Mouse (Mus musculus): ENCODE results near the gene Bet1l.
A peak's percentile ranks its signal among the peaks of the same experiment; 100 is the strongest.

Gene Bet1l

DNA sequence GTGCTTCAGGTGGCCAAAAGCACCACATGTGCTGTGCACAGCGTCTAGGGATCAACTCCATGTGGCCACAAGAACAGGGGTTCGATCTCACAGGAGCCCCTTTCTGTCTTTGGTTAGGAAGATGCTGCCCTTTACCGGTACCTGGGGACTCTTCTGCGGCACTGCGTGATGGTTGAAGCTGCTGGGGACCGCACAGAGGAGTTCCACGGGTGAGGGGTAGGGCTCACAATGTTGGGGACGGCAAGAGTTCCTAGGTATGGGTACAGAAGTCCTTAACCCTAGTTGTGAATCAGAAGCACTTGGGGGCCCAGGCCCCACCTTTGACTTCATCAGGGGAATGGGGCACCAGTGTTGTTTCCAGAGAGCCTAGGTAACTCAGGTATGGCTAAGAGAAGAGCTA is 1.4 kb upstream of the Bet1l start:
- DNase-seq (ENCODE audit: low spot score) = no peak

DNA sequence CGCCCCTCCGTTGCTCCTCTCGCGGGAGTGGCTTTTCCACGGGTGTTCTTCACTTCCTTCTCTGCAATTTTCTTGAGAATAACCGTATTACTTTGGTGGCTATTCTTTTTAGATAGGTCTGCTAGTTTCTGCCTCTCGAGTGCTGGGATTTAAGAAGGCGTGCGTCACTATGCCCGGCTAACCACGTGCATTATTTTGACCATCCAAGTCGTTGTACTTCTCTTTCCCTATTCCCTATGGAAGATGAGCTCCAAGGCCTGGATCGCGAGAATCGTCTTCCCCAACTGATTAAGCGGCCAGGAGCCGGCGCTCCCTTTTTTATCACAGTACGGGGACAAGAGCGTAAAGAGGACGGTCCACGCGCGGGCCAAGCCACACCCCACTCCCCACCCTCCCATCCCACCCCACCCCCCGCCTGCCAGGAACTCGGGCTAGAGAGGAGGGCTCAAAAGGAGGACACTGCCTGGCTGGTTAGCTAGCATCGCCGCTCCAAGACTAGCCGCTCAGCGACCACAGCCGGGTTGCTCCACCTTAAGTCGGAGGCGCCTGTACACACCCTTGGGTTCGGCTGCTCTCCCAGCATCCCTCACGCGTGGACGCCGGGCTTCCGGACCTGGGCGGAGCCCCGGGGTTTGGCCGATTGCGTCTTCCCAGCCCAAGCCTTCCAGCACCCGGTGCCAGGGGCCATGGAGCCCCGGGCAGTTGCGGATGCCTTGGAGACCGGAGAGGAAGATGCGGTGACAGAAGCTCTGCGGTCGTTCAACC is 410 bp downstream of the Bet1l start, which contains the start of gene Ric8a:
Gene Ric8a, plus strand, starts transcription at position 173 of the 765 bp plus-strand sequence.
- DNase-seq (ENCODE audit: low spot score) = peak; percentile 81

DNA sequence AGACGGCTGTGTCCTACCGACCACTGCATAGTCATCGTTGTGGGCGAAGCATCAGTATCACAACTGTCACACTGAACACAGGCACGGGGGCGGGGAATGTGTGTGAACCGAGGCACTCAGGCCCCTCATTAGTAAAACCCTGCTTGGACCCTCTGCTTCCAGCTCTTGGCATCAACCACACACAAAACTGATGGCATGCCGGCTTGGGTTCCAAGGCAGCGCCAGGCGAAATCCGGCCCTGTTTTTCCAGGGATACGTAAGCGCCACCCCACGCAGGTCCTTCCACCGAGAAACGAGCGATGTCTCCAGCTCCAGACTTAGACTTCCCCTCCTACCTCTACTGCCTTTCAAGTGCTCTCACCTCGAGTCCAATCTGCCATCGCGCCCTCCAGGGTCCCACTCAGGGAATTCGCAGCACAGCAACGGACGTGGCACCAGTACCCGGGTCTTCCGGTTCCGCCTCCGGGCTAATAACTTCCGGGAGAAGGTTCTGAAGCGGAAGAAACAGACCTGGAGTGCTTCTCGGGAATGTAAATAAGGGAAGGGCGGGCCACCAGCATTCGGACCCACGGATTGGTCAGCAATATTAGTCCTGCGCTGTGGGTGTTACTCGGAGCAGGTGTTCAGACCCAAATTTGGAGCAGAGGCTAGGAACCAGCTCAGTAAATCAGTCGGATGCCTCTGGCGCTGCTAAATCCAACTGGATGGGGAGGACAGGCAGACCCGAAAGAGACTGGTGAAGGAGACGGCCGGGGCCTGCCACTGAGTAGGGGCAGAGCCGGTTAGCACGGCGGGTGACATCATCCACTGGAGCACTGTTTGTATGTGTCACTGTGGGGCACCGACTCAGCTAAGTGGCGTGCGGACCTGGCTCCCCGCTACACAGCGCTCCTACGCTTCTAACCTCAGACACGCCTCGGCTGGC is 1.3 kb downstream of the Bet1l start, which contains the start of gene Gm45785:
Gene Gm45785, minus strand, starts transcription at position 472 of the 925 bp plus-strand sequence.
- peak; percentile 84 for DNase-seq (ENCODE audit: low spot score)

DNA sequence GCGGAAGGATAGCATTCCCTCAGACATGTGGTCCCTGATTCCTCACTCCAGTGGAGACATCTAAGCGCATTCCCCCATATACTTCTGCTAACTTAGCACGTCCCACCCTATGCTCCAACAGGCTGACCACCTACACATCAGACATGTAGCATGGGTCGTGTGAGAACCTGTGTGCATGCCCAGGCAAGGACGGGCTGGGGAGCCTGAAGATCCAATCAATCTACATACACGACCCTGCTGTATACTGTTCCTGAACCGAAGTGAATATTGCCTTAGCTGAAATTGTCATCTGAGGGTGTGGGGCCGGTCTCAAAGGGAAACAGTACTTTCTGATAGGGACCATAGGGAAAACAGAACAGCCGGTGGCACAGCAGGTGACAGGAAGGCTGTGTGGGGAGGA is 2.2 kb downstream of the Bet1l start:
- no peak for DNase-seq (ENCODE audit: low spot score)

DNA sequence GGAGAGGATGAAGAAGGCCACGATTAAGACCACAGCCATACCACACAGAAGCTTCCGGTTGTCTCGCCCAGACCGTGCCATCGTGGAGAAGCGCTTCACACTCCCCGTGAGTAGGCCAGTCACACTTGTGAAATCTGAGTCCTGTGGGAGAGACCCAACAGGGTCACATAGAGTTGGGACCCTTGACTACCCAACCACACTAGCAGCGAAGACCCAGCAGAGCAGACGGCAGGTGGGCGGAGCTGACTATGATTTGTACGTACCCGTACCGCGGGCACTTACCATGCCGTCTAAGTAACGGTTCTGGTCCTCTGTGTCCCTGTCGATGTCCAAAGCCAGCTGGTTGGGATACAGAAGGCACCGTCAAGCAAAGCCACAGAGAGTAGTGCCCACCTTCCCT is 2.9 kb downstream of the Bet1l start:
- DNase-seq (ENCODE audit: low spot score) = no peak

DNA sequence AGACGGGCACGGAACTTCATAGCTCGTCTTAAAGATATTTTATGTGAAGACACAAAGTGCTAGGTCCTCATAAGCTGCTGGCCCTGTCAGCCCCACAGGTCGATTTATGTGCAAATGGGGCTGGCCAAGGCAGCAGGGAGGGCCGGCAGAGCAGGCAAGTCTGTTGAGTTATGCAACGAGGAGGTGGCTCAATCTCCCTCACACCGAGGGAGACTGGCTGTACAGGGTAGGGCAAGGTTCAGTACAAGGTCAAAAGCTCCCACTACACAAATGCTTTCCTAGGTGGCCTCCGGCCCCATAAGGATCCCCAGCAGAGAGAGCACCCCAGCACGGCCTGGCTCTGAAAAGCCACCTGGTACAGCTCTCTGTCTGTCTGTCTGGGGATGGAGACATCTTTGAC is 4.0 kb downstream of the Bet1l start:
- DNase-seq (ENCODE audit: low spot score) = no peak

DNA sequence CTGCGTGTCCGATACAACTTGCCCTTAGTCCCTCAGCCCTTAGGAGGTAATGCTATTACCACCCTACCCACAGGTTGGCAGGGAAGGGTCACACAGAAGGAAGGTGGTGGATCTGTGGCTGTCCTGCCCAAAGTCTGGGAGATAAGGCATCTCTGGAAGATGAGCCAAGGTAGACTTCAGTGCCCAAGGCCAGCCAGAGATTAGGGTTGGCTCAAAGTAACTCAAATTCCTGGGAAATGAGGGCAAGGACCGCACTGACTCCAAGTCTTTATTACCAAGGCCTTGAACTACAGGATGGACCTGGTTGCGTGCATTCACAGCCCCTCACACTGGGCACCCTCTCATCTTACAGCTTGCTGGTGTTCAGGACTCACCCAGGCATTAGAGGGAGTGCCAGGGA is 5.5 kb downstream of the Bet1l start:
- DNase-seq (ENCODE audit: low spot score) = no peak

DNA sequence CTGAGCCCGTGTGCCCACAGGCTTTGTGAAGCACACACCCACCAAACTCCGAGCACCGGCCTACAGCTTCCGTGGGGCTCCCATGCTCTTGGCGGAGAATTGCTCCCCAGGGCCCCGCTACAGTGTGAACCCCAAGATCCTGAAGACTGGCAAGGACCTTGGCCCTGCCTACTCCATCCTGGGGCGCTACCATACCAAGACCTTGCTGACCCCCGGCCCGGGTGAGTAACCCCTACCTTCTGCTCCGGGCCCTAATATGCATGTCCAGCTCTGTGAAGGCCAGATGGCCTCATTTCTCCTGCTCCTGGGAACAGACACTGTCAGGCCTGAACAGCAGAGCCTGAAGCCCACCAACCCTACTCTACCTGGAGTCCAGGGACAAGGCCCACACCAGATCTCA is 8.8 kb downstream of the Bet1l start:
- DNase-seq (ENCODE audit: low spot score) = no peak

DNA sequence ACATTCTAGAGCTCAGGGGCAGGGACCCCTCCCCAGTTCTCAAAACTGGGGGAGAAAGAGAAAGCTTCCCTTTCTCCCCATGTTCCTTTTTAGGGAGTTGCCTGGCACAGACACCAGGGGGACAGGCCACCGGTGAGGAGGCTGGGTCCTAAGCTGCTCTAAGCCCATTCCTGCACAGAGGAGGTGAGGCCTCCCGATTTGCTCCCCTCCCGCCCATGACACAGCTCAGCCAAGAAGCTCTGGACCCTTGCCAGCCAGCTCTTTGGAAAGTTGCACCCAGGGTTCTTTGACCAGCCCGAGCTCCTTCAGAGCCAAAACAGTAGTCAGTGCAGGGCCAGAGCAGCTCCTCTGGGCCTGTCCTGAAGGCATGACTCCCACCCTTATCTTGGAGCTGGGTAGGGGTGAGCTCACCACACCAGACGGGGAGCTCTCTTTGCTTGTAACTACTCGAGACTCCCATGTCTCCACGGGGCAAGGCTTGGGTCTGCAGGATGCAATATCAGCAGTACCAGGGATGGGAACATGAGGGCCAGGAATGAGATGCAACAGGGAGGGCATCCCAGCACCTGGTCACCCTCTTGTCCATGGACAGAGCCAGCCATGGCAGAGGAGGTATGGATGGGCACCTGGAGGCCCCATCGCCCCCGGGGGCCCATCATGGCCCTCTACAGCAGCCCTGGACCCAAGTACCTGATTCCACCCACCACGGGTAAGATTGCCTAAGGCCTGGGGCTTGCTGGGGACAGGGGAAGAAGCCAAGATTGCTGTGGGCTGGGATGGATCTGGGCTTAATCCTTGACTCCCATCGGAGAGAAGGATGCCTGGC is 9.4 kb downstream of the Bet1l start, which contains the start of gene Odf3:
Gene Odf3, plus strand, starts transcription at position 51 of the 826 bp plus-strand sequence.
- no peak for DNase-seq (ENCODE audit: low spot score)

DNA sequence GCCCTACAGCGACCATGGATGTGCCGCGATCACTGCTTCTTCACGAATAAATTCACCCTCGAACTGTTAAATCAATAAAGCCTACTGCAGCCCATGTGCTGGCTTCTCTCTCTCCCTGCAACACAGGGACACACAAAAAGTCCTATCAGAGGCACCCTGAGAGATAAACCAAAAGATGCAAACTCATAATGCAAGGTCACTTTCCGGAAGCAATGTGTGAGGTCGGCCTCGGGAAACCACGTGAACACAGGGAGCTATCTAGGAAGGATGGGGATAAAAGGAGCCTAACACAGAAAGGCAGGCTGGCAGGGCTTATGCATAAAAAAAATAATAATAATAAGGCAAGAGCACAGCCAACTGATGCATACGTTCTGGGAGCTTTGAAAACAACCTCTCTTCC is 10.7 kb downstream of the Bet1l start:
- no peak for DNase-seq (ENCODE audit: low spot score)

DNA sequence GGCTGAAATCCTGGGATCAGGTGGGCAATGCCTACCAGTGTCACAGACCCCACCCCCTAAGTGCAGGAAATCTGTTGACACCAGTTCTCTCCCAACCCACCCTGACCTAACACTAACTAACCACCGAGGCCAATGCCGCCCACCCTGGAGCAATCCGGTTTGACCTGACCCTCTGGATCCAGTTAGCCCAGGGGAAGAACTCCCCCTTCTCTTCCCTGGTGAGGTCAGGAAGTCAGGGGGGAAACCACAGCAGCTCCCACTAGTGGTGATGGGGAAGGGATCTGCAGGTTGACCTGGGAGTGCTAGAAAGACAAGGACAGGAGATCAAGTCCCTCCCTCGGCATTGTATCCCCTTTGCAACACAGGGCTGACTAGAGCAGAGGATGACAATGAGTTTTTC is 11.7 kb downstream of the Bet1l start:
- DNase-seq (ENCODE audit: low spot score) = no peak

DNA sequence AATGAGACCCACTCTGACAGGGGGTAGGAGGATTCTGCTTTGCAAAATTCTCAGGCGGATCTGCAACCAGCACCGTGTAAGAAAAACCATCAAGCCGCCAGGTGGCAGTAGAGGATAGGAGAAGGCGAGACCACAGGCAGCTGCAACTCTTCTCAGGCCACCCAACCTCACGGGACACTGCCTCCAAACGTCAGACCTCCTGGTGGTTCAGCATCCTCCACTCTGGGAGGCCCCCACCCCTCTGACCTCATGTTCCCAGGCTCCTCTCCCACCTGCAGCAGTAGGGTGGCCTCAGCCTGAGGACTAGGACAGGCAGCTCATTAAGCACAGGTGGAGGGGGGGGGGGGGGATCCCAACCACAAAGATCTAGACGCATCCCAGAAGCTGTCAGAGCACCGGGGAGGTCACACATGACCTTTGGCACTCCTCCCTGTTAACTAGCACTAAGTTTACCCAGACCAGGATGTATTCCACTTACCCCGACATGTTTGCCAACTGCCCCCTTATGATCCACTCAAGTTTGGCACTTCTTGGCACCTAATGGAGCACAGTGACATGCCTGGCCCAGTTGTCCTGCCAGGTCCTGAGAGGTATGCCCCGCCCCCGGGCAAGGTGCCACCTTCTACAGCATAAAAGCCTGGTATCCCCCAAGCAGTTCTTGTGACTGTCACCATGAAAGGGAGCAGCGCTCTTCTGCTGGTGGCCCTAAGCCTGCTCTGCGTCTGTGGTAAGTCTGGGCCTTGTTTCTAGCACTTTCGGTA is 12.3 kb downstream of the Bet1l start, which contains the start of gene Scgb1c1:
Gene Scgb1c1, plus strand, starts transcription at position 643 of the 761 bp plus-strand sequence.
- peak; percentile 59 for DNase-seq (ENCODE audit: low spot score)

DNA sequence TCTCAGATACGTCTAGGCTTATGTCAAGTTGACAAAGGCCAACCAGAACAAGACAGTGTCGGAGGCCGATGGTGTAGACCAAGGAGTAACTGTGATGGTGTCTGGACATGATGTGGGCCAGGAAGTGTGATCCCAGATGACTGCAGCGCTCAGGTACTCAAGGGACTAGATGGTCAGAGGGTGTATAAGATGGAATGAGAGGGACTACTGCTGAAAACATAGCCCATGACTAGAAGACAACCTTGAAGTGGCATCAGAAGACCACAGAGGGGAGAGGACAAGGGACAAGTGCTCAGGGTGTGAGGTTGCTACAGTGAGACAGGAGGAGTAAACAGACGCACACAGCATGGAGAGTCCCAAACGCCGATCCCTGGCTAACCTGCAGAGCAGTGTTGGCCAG is 13.6 kb downstream of the Bet1l start:
- no peak for DNase-seq (ENCODE audit: low spot score)

DNA sequence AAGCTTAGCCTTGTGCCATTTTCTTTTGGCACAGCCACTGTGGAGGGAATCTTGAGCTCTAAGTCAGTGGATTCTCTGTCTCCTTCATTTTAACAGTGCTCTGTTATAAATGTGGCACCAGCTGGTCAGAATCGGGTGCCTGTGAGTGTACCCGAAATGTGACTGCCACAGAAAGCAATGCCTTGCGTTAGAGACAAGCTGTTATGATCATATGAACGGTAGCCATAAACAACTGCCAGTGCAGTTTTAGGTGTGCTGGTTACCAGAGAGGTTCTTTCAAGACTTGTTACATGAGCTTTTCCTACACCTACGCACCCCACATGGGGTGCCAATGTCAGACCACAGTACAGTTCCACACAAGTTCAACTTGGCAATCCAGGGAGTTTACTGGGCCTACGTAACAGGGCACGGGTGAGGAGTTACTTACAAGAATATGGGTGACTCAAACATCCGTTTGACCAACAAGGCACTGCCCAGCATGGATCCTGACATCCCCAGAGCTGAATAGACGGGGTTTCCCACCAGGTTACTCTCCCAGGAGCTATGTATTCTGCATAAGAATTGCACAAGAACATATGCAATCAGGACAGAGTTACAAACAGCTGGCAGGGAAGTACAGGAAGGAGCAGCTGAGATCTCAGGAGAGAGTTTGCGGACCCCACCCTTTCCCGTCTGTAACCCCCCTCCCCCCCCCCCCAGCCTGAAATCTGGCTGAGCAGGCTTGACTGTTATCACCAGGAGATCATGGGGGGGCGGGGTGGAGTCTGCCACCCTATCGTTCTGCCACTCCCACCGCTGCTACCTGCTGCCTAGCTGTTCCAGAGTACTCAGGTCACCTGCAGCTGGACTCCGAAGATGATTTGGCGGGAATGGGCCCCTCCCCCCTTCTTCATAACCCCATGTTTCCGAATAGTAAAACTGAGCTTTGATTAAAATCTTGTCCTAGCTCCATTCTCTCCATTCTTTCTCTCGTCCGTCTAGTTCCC is 16.3 kb downstream of the Bet1l start:
- DNase-seq (ENCODE audit: low spot score) = no peak

DNA sequence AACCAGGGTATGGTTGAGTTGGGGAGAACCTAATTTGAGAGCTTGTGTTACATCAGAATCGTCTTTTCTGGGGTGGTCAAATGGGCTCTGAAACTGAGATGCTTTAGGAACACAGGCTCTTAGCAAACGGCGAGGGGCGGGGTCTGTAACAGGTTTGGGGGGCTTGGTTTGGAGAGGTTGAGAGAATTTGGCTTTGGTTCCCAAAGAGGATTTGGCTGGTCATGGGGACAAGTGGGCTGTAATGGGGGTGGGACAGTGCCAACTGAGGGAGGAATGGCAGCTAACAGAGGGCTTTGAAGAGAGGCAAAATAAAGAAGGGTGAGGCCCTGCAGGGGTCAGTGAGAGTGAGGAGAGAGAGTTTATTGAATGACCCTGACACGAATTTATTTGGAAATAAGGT is 17.8 kb downstream of the Bet1l start:
- DNase-seq (ENCODE audit: low spot score) = no peak

DNA sequence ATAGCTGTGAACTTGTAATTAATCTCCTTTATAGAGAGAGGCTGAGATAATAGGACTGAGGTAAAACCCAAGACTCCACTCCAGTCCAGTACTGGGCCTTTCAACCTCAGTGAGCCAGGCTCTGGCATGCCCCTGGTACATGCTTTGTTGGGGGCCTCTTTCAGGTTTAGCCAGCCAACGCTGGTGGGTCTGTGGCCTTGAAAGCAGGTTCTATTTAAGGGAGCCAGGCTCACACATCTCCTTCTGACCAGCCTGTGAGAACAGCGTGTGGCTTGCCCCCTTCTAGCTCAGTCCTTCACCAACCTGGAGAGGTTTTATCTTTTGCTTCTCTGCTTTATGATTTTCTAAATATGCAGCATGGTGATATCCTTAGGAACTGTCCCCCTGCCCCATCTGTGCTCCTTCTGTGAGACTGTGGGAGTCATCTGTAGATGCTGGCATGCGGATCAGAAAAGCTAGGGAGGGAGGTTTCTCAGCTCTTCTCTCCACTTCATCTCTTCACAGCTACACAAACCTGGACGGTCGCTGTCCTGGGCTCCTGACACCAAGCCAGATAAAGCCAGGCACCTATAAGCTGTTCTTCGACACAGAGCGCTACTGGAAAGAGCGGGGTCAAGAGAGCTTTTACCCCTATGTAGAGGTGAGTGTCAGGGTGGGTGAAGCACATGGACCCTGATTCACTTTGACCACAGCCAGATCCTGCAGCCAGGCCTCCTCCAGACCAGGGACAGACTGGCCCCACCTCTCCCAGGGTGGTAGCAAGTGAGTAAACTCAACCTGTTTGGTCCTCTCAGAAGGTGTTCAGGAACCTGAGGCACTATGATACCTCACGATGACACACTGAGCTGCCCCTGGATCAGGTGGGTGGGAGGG is 20.9 kb downstream of the Bet1l start:
- DNase-seq (ENCODE audit: low spot score) = no peak

DNA sequence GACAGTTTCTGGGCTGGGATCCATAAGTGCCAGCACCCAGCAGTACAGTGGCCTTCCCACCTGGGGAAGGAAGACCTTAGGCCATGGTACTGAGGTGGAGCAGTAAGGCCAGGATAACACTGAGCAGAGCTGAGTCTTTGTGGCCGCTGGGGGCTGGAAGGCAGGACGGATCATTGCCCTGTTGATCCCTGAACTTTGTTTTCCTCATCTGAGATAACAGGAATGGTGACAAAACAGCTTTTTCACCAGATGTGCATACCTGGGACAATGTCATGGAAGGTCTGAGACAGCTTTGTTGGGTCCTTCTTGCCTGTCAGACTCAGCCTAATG is 21.7 kb downstream of the Bet1l start:
- no peak for DNase-seq (ENCODE audit: low spot score)

DNA sequence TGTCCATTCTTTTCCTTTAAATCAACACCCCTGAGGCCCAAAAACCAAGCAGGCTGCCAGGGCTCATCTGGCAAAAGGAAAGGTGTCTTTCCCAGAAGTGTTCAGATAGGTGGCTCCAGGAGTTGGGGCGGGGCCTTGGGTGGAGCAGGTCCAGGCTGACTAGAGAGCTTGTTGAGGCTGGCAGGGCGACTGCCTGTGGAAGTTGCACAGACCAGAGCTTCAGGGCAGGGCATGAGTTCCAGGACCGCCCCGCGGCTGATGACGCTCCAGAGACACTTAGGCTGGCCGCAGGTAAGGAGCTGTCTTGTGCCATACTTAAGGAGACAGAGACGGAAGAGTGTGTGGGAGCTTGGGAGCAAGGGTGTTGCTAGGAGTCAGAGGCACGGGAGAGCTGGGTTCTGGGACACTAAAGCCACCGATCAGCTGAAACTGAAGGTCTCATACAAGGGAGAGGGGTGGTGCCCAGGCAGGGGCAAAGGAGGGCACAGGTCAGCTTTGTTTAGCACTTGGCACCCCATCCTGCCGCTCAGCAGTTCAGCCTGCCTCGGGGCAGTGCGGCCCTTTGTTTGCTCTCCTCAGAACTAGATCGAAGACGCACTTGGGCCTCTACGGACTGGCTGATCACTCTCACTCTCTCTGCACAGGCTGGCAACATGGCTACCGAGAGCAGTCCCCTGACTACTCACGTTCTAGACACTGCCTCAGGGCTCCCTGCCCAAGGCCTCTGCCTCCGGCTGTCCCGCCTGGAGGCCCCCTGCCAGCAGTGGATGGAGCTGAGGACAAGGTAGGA is 22.2 kb downstream of the Bet1l start, which contains the start of gene Urah:
Gene Urah, plus strand, starts transcription at position 51 of the 790 bp plus-strand sequence.
- DNase-seq (ENCODE audit: low spot score) = no peak
